ENCODE assay signal across 8 mouse cellular contexts in genomic region chr3:152749461-152749871, GRCm38 (mm10). TPM values are rescaled to one million over a fixed set of nuclear protein-coding genes. Genes with fewer than 3 reads are reported as not detected.
A peak's percentile ranks its signal among the peaks of the same experiment; 100 is the strongest.
DNase-seq lines count a peak whose midpoint lies in the region; ATAC-seq and TF ChIP-seq lines count a peak whose summit lies in the region.
"Had no signal": no experiment of that assay in that cellular context is flagged by ENCODE, and none has a peak within 500 bp of the region (broad histone marks: within the 10 kb centered on the region; RNA-seq: fewer than 3 reads in every experiment).

No protein-coding gene starts in this region.

- H3K79me2 ChIP-seq in CH12.LX (replicated peaks; ENCODE audit: control insufficient read depth, extremely low read depth, insufficient read depth, poor library complexity, severe bottlenecking): no peaks in the 10 kb centered on the region

- TF ChIP-seq CTCF in CH12.LX (conservative IDR thresholded peaks at IDR 0.05 in 1 of 2, IDR thresholded peaks at IDR 0.05 in 1 of 2; ENCODE audit: low read depth in 2 of 2, low read length in 2 of 2): peak; percentile 82 to 97

- intact Hi-C loops in heart, postnatal 10 days (cut with DNase I): loop anchor here (2.0 kb wide), 1 partner anchor 355 kb away; the partner anchor contains the start of gene Zzz3

- dilution Hi-C loops in CH12.LX (cut with MboI; ENCODE audit: extremely low pct_ligation_motif_present, extremely low pct_unique_long_range_greater_than_20kb, low sequenced_read_pairs): no loop called here

- H3K27me3 ChIP-seq in kidney, embryonic 14.5 days (ENCODE audit: control insufficient read depth, insufficient read depth, low read length): no peaks in the 10 kb centered on the region
- no peaks in the 10 kb centered on the region for H3K27me3 ChIP-seq in CH12.LX (replicated peaks)

- no peaks in the 10 kb centered on the region; the same call in 1 of the 2 replicates for H3K36me3 ChIP-seq in kidney, embryonic 14.5 days (ENCODE audit: control insufficient read depth, insufficient read depth, low read length)
- peaks cover 21 to 71% of the 10 kb centered on the region in 2 experiments for H3K36me3 ChIP-seq in CH12.LX (replicated peaks in 1 of 2; ENCODE audit: control insufficient read depth in 1 of 2, insufficient read depth in 1 of 2, low read length in 1 of 2)

- H3K4me3 ChIP-seq in kidney, embryonic 14.5 days (ENCODE audit: low read length): no peak overlapping the region
- H3K4me3 ChIP-seq in CH12.LX (replicated peaks in 1 of 3; ENCODE audit: low read depth in 2 of 3, low read length in 2 of 3, poor library complexity in 1 of 3): no peak overlapping the region
- H3K4me3 ChIP-seq: myocyte had no signal

- no peaks in the 10 kb centered on the region; the same call in 1 of the 2 replicates for H3K9me3 ChIP-seq in kidney, embryonic 14.5 days (ENCODE audit: control insufficient read depth, low read length)
- H3K9me3 ChIP-seq in CH12.LX (replicated peaks; ENCODE audit: low read length): peaks cover 5% of the 10 kb centered on the region

- no peak for DNase-seq in kidney, adult 18-20 months
- peak; percentile 68 for DNase-seq in CH12.LX (ENCODE audit: extremely low read depth)
- peak; percentile 40 for DNase-seq in R1 (ENCODE audit: low read depth, low spot score)
- DNase-seq in heart, postnatal 10 days: peak; percentile 41 to 74
- peak; percentile 71 for DNase-seq in mesoderm, embryonic 11.5 days (ENCODE audit: low read depth, low spot score)
- DNase-seq in urinary bladder, postnatal 14 days (ENCODE audit: low spot score): no peak

- no peak; the same call in none of the 2 replicates for TF ChIP-seq RAD21 in CH12.LX (IDR thresholded peaks at IDR 0.05; ENCODE audit: low read depth, low read length)

- TF ChIP-seq POLR2A in CH12.LX (IDR thresholded peaks at IDR 0.05; ENCODE audit: low read depth, low read length): no peak

- no peak overlapping the region for H3K27ac ChIP-seq in kidney, embryonic 14.5 days (ENCODE audit: low read depth, low read length)
- H3K27ac ChIP-seq in CH12.LX (ENCODE audit: insufficient read depth, low read depth): no peak overlapping the region

- H3K4me2 ChIP-seq in kidney, embryonic 14.5 days (replicated peaks; ENCODE audit: low read depth, low read length): no peak overlapping the region
- no peak overlapping the region for H3K4me2 ChIP-seq in CH12.LX (ENCODE audit: insufficient read depth, low read depth, poor library complexity, severe bottlenecking)

- ATAC-seq in kidney, embryonic 14.5 days (ENCODE audit: low FRiP score, low TSS enrichment): 0 out of 2 replicates have a peak, but pooled peaks have one; percentile 52

- H3K4me1 ChIP-seq in kidney, embryonic 14.5 days (ENCODE audit: control insufficient read depth, insufficient read depth, low read length): no peaks in the 10 kb centered on the region
- no peaks in the 10 kb centered on the region for H3K4me1 ChIP-seq in CH12.LX (ENCODE audit: control insufficient read depth in 1 of 2, insufficient read depth in 2 of 2)

- no peak overlapping the region for H3K9ac ChIP-seq in kidney, embryonic 14.5 days (ENCODE audit: low read depth, low read length)
- H3K9ac ChIP-seq in CH12.LX (ENCODE audit: insufficient read depth, low read depth): no peak overlapping the region

- in situ Hi-C loops in CH12.LX (cut with MboI; ENCODE audit: low pct_ligation_motif_present, low pct_unique_long_range_greater_than_20kb, low sequenced_read_pairs): loop anchor here (10.0 to 25.0 kb wide), 3 partner anchors 365 to 637 kb away; partner anchors contain the start of gene Nexn

- TF ChIP-seq EP300 in CH12.LX (IDR thresholded peaks at IDR 0.05; ENCODE audit: low read length): no peak

- 38% methylated on average over 3 of the region's 3 CpGs for WGBS in kidney, embryonic 14.5 days

TF ChIP-seq in CH12.LX, 34 proteins besides CTCF, POLR2A, EP300 and RAD21:
- TF ChIP-seq HCFC1 (IDR thresholded peaks at IDR 0.05; ENCODE audit: low read depth, low read length): no peak
- TF ChIP-seq SMC3 (IDR thresholded peaks at IDR 0.05; ENCODE audit: low read depth, low read length): peak; percentile 73
- no peak for TF ChIP-seq RCOR1 (conservative IDR thresholded peaks at IDR 0.05; ENCODE audit: low read depth, low read length)
- TF ChIP-seq ZC3H11A (IDR thresholded peaks at IDR 0.05; ENCODE audit: low read depth, low read length): peak; percentile 60
- TF ChIP-seq MYC (IDR thresholded peaks at IDR 0.05; ENCODE audit: low read depth, low read length): no peak
- TF ChIP-seq JUND (conservative IDR thresholded peaks at IDR 0.05; ENCODE audit: low read depth, low read length): 0 out of 2 replicates have a peak, but pooled peaks have one; percentile 56
- no peak for TF ChIP-seq MEF2A (IDR thresholded peaks at IDR 0.05; ENCODE audit: borderline replicate concordance, low read depth, low read length)

RNA-seq across cellular contexts. Expression of gene Pigk, which starts 35.6 kb away (rescaled TPM):
- polyA plus RNA-seq in kidney, embryonic 14.5 days (2014; fragmentation: Nextera tagmentation; extraction: Ambion mirVana): 43.6 and 48.9 TPM in 2 replicates
- total RNA-seq in CH12.LX (2012; rRNA removed): 56.4 and 62.0 TPM in 2 replicates
- 79.3 and 91.7 TPM in 2 replicates for total RNA-seq in CH12.LX (2014; rRNA removed)
- polyA plus RNA-seq in CH12.LX (2012; ENCODE audit: insufficient read length, low read depth): 67.5 and 88.5 TPM in 2 replicates
- 10 to 100 TPM; 30.9 to 31.7 TPM for total RNA-seq in heart, postnatal 10 days (2021)

Comparison
In these comparisons a context has a peak if more than half of its experiments do, and no peak if none do; other contexts are left out.
1. DNase-seq: peak in CH12.LX (single experiment), R1 (single experiment), heart, postnatal 10 days (2 of 2) and mesoderm, embryonic 11.5 days (single experiment); none in kidney, adult 18-20 months (single experiment) and urinary bladder, postnatal 14 days (single experiment).